Mouse (Mus musculus) ES-Bruce4 (cell line): ENCODE results near the gene Cdh11.

Source experiments
- CTCF ChIP-seq: IDR thresholded peaks from one replicate; pipeline ENCODE4 v1.8.1; 2011; ENCODE audit warnings: low read depth, low read length
- EP300 ChIP-seq: IDR thresholded peaks from 2 replicates; pipeline ENCODE4 v1.6.1; 2011; ENCODE audit warnings: low read depth, low read length; ENCODE audit not compliant: insufficient read depth
- POLR2A ChIP-seq: IDR thresholded peaks from one replicate; pipeline ENCODE4 v1.8.1; 2011; ENCODE audit warnings: low read length; ENCODE audit not compliant: insufficient read depth

- TF ChIP-seq CTCF (no peak), POLR2A (no peak), EP300 (no peak)
Observed at GRCm38 (mm10) chr8:102783821-102784591, 1.4 kb downstream of the Cdh11 start.
